In genomic region chr10:61624771-61625170, GRCm38 (mm10) we compare ENCODE assay signal across 11 mouse cellular contexts. TPM values are rescaled to one million over a fixed set of nuclear protein-coding genes. Genes with fewer than 3 reads are reported as not detected.
DNase-seq lines count a peak whose midpoint lies in the region; ATAC-seq and TF ChIP-seq lines count a peak whose summit lies in the region.
"Had no signal": no experiment of that assay in that cellular context is flagged by ENCODE, and none has a peak within 500 bp of the region (broad histone marks: within the 10 kb centered on the region; RNA-seq: fewer than 3 reads in every experiment).

No protein-coding gene starts in this region.

- H3K4me3 ChIP-seq in heart, embryonic 10.5 days, result 0 out of 2 replicates have a peak overlapping the region, but pooled peaks have one; percentile 62
- H3K4me3 ChIP-seq in liver, embryonic 11.5 days (ENCODE audit: low read depth, low read length), result no peak overlapping the region
- H3K4me3 ChIP-seq in forebrain, postnatal 0 days (ENCODE audit: low read depth, low read length), result peak overlapping the region; percentile 44
- no peak overlapping the region for H3K4me3 ChIP-seq in neural tube, embryonic 12.5 days

- H3K36me3 ChIP-seq in heart, embryonic 10.5 days, result no peaks in the 10 kb centered on the region
- H3K36me3 ChIP-seq in liver, embryonic 11.5 days (ENCODE audit: control insufficient read depth, insufficient read depth, low read length), result no peaks in the 10 kb centered on the region
- H3K36me3 ChIP-seq in forebrain, postnatal 0 days (ENCODE audit: insufficient read depth), result no peaks in the 10 kb centered on the region
- H3K36me3 ChIP-seq in neural tube, embryonic 12.5 days, result no peaks in the 10 kb centered on the region
- H3K36me3 ChIP-seq: liver, embryonic 15.5 days had no signal

- no peak for TF ChIP-seq CTCF in forebrain, postnatal 0 days (IDR thresholded peaks at IDR 0.05; ENCODE audit: low read depth)

- H3K4me2 ChIP-seq in liver, embryonic 11.5 days, result peak overlapping the region; percentile 69; the same call in 1 of the 2 replicates
- peak overlapping the region; percentile 65 for H3K4me2 ChIP-seq in forebrain, postnatal 0 days (ENCODE audit: low read depth)
- peak overlapping the region; percentile 77; the same call in 1 of the 2 replicates for H3K4me2 ChIP-seq in neural tube, embryonic 12.5 days (replicated peaks)

- peaks cover 40% of the 10 kb centered on the region for H3K4me1 ChIP-seq in heart, embryonic 10.5 days
- peaks cover 7% of the 10 kb centered on the region; the same call in 1 of the 2 replicates for H3K4me1 ChIP-seq in liver, embryonic 11.5 days (replicated peaks; ENCODE audit: control insufficient read depth, insufficient read depth, low read length)
- H3K4me1 ChIP-seq in forebrain, postnatal 0 days (ENCODE audit: insufficient read depth), result no peaks in the 10 kb centered on the region; the same call in 1 of the 2 replicates
- peaks cover 12% of the 10 kb centered on the region for H3K4me1 ChIP-seq in neural tube, embryonic 12.5 days

- H3K9ac ChIP-seq in liver, embryonic 11.5 days (ENCODE audit: low read depth, low read length), result no peak overlapping the region
- H3K9ac ChIP-seq in forebrain, postnatal 0 days, result no peak overlapping the region
- no peak overlapping the region for H3K9ac ChIP-seq in neural tube, embryonic 12.5 days
- H3K9ac ChIP-seq: liver, embryonic 15.5 days had no signal

- no peak overlapping the region for H3K27ac ChIP-seq in heart, embryonic 10.5 days
- H3K27ac ChIP-seq in liver, embryonic 11.5 days (ENCODE audit: low read depth, low read length), result no peak overlapping the region
- H3K27ac ChIP-seq in forebrain, postnatal 0 days (ENCODE audit: low read depth, low read length), result no peak overlapping the region
- H3K27ac ChIP-seq in neural tube, embryonic 12.5 days, result no peak overlapping the region
- H3K27ac ChIP-seq: liver, embryonic 15.5 days had no signal

- peaks cover 42% of the 10 kb centered on the region for H3K27me3 ChIP-seq in heart, embryonic 10.5 days (ENCODE audit: insufficient read depth, poor library complexity, severe bottlenecking)
- H3K27me3 ChIP-seq in liver, embryonic 11.5 days (replicated peaks; ENCODE audit: control insufficient read depth, insufficient read depth, low read length), result peaks cover 22% of the 10 kb centered on the region
- peaks cover 13% of the 10 kb centered on the region for H3K27me3 ChIP-seq in forebrain, postnatal 0 days (ENCODE audit: insufficient read depth, low read length)
- peaks cover 30% of the 10 kb centered on the region for H3K27me3 ChIP-seq in neural tube, embryonic 12.5 days (replicated peaks)

- 26% methylated on average over 5 of the region's 5 CpGs for WGBS in heart, embryonic 10.5 days
- 35% methylated on average over 5 of the region's 5 CpGs for WGBS in liver, embryonic 11.5 days
- WGBS in forebrain, postnatal 0 days, result 32% methylated on average over 5 of the region's 5 CpGs
- WGBS in neural tube, embryonic 12.5 days, result 29% methylated on average over 5 of the region's 5 CpGs

- no peaks in the 10 kb centered on the region for H3K9me3 ChIP-seq in heart, embryonic 10.5 days
- no peaks in the 10 kb centered on the region for H3K9me3 ChIP-seq in liver, embryonic 11.5 days (ENCODE audit: control insufficient read depth, low read length)
- H3K9me3 ChIP-seq in forebrain, postnatal 0 days (ENCODE audit: low read length), result no peaks in the 10 kb centered on the region
- H3K9me3 ChIP-seq in neural tube, embryonic 12.5 days, result no peaks in the 10 kb centered on the region
- H3K9me3 ChIP-seq: liver, embryonic 15.5 days had no signal

- ATAC-seq in liver, embryonic 11.5 days (replicated peaks; ENCODE audit: low FRiP score), result no peak
- no peak for ATAC-seq in forebrain, postnatal 0 days
- ATAC-seq in neural tube, embryonic 12.5 days (ENCODE audit: low FRiP score, low read depth), result no peak

- no peak for DNase-seq in heart, embryonic 10.5 days (ENCODE audit: low spot score)
- DNase-seq in heart, adult 8-10 months (ENCODE audit: low spot score), result no peak
- DNase-seq in liver, embryonic 11.5 days (ENCODE audit: low spot score), result no peak
- no peak for DNase-seq in liver
- no peak for DNase-seq in forebrain, postnatal 0 days
- DNase-seq in testis, postnatal 10 days (ENCODE audit: low spot score), result no peak
- DNase-seq in T-cell, adult 2 months (ENCODE audit: low spot score), result no peak
- DNase-seq: gastrocnemius, postnatal 25 days; thymus, postnatal 25 days had no signal

RNA-seq across cellular contexts. Expression of gene Ppa1, which starts 23.6 kb away (rescaled TPM):
- polyA plus RNA-seq in heart, embryonic 10.5 days (2016; fragmentation: Nextera tagmentation; extraction: Ambion mirVana), result 183 and 245 TPM in 2 replicates
- total RNA-seq in heart, adult 8-10 months (2022), result 10 to 100 TPM; 71.2 to 81.2 (median 74.4) TPM
- polyA plus RNA-seq in liver, embryonic 11.5 days (2014; fragmentation: Nextera tagmentation; extraction: Ambion mirVana), result 218 and 237 TPM in 2 replicates
- 137 and 157 TPM in 2 replicates for total RNA-seq in forebrain, postnatal 0 days (2014; rRNA removed)
- 201 and 219 TPM in 2 replicates for polyA plus RNA-seq in forebrain, postnatal 0 days (2015; fragmentation: Nextera tagmentation; extraction: Ambion mirVana)
- polyA plus RNA-seq in neural tube, embryonic 12.5 days (2016; fragmentation: Nextera tagmentation; extraction: Ambion mirVana), result 207 and 219 TPM in 2 replicates

RNA-seq across cellular contexts. Expression of gene Npffr1, which starts 29.5 kb away (rescaled TPM):
- 0.06 and 0.11 TPM in 2 replicates for polyA plus RNA-seq in heart, embryonic 10.5 days (2016; fragmentation: Nextera tagmentation; extraction: Ambion mirVana)
- under 1 TPM in 2 of 4 experiments, not detected in 2; 0.08 to 0.13 TPM for total RNA-seq in heart, adult 8-10 months (2022)
- polyA plus RNA-seq in liver, embryonic 11.5 days (2014; fragmentation: Nextera tagmentation; extraction: Ambion mirVana), result 0.10 TPM in 1 of 2 replicates, not detected in the other
- total RNA-seq in forebrain, postnatal 0 days (2014; rRNA removed), result 2.8 and 3.7 TPM in 2 replicates
- 1.3 and 2.2 TPM in 2 replicates for polyA plus RNA-seq in forebrain, postnatal 0 days (2015; fragmentation: Nextera tagmentation; extraction: Ambion mirVana)
- 0.22 and 0.25 TPM in 2 replicates for polyA plus RNA-seq in neural tube, embryonic 12.5 days (2016; fragmentation: Nextera tagmentation; extraction: Ambion mirVana)
- total RNA-seq: gastrocnemius, postnatal 25 days had no signal
- polyA plus RNA-seq: liver, embryonic 15.5 days had no signal

RNA-seq across cellular contexts. Expression of gene Sar1a, which starts 55.3 kb away (rescaled TPM):
- 187 and 218 TPM in 2 replicates for polyA plus RNA-seq in heart, embryonic 10.5 days (2016; fragmentation: Nextera tagmentation; extraction: Ambion mirVana)
- 100 to 1,000 TPM; 159 to 182 (median 170) TPM for total RNA-seq in heart, adult 8-10 months (2022)
- polyA plus RNA-seq in liver, embryonic 11.5 days (2014; fragmentation: Nextera tagmentation; extraction: Ambion mirVana), result 166 and 177 TPM in 2 replicates
- total RNA-seq in forebrain, postnatal 0 days (2014; rRNA removed), result 188 and 221 TPM in 2 replicates
- polyA plus RNA-seq in forebrain, postnatal 0 days (2015; fragmentation: Nextera tagmentation; extraction: Ambion mirVana), result 208 and 213 TPM in 2 replicates
- polyA plus RNA-seq in neural tube, embryonic 12.5 days (2016; fragmentation: Nextera tagmentation; extraction: Ambion mirVana), result 212 and 220 TPM in 2 replicates

Comparison
In these comparisons a context has a peak if more than half of its experiments do, and no peak if none do; other contexts are left out.
1. H3K4me3 ChIP-seq: peak in heart, embryonic 10.5 days (single experiment) and forebrain, postnatal 0 days (single experiment); none in liver, embryonic 11.5 days (single experiment) and neural tube, embryonic 12.5 days (single experiment).
2. Peak in every context shown above with its lines, with median percentiles within 50 percentile points of each other: H3K4me2 ChIP-seq.